Mouse (Mus musculus) G1E (cell line): Measurements from ENCODE around the gene Ikzf3. TPM values are rescaled to one million over a fixed set of nuclear protein-coding genes. Genes with fewer than 3 reads are reported as not detected.

Source experiments
- ATAC-seq: 2 replicates; pipeline ENCODE4 v1.8.0; 2016; ENCODE audit warnings: mild to moderate bottlenecking; ENCODE audit not compliant: insufficient number of reproducible peaks, poor library complexity, low FRiP score, severe bottlenecking; ENCODE audit errors: extremely low read depth
- DNase-seq: peaks from one replicate; pipeline ENCODE4 v3.0.0; 2012; ENCODE audit warnings: low spot score
- H3K27me3 ChIP-seq: 2 replicates; pipeline ENCODE4 v1.6.1; 2012; ENCODE audit warnings: mild to moderate bottlenecking, low read length, inconsistent platforms; ENCODE audit not compliant: insufficient read depth
- H3K36me3 ChIP-seq: replicated peaks from 2 replicates; pipeline ENCODE3; 2012; ENCODE audit warnings: mild to moderate bottlenecking, inconsistent platforms
- H3K4me1 ChIP-seq: 2 replicates; pipeline ENCODE4 v1.6.1; 2012; ENCODE audit warnings: low read depth, low read length, inconsistent platforms, mixed read lengths; ENCODE audit not compliant: insufficient read depth
- H3K4me3 ChIP-seq: 2 replicates; pipeline ENCODE4 v1.5.1; 2012; ENCODE audit warnings: low read depth, mild to moderate bottlenecking, inconsistent platforms, low read length, moderate library complexity, mixed read lengths
- H3K9me3 ChIP-seq: replicated peaks from 2 replicates; pipeline ENCODE4 v1.6.1; 2012; ENCODE audit warnings: inconsistent platforms
- CTCF ChIP-seq: IDR thresholded peaks from 2 replicates; pipeline ENCODE4 v1.5.1; 2012; ENCODE audit warnings: low read depth, low read length, inconsistent platforms, mixed read lengths
- GATA1 ChIP-seq: IDR thresholded peaks from 2 replicates; pipeline ENCODE4 v1.6.1; 2012; ENCODE audit warnings: borderline replicate concordance, low read length, inconsistent platforms, mixed read lengths
- GATA2 ChIP-seq: IDR thresholded peaks from 2 replicates; pipeline ENCODE4 v1.6.1; 2012; ENCODE audit warnings: low read depth, low read length, inconsistent platforms, borderline replicate concordance
- POLR2AphosphoS5 ChIP-seq: IDR thresholded peaks from 2 replicates; pipeline ENCODE4 v1.6.1; 2012; ENCODE audit warnings: low read depth, low read length, inconsistent platforms; ENCODE audit not compliant: insufficient replicate concordance
- TAL1 ChIP-seq: conservative IDR thresholded peaks from 2 replicates; pipeline ENCODE4 v1.6.1; 2012; ENCODE audit warnings: low read depth, low read length, inconsistent platforms, mixed read lengths
- polyA plus RNA-seq: library from polyadenylated mRNA; stranded (reverse); fragments of >175 nt; gene quantifications from 2 replicates; pipeline ENCODE4 v1.2.3, GENCODE M21; 2012
- total RNA-seq, 2 experiments: library from RNA; stranded (forward) in 1 of 2; stranded (reverse) in 1 of 2; fragments of 200-1000 nt in 1 of 2; fragments of >200 nt in 1 of 2; fragmentation: Nextera tagmentation in 1 of 2; gene quantifications; 2 replicates each; pipeline ENCODE4 v1.2.3; 2014 to 2017

The Ikzf3 gene
- not detected in 2 replicates for total RNA-seq (2014; fragmentation: Nextera tagmentation)
- total RNA-seq (2017), result 0.23 and 0.71 TPM in 2 replicates
- 0.01 TPM in 1 of 2 replicates, not detected in the other for polyA plus RNA-seq

- no peak for DNase-seq
These were observed at the start of gene Ikzf3 for GRCm38 (mm10) chr11:98545711-98546231. Ikzf3 (minus strand) TSS chr11:98546031.

GRCm38 (mm10) chr11:98595473-98595872 lies 49.6 kb upstream of the Ikzf3 start:
- DNase-seq, result no peak
- H3K36me3 ChIP-seq, result no peaks in the 10 kb centered on the region
- no peaks in the 10 kb centered on the region for H3K9me3 ChIP-seq
- no peak for TF ChIP-seq GATA1
- no peak for TF ChIP-seq POLR2AphosphoS5
- no peak for TF ChIP-seq CTCF
- peaks cover 63% of the 10 kb centered on the region for H3K4me1 ChIP-seq
- peaks cover 25% of the 10 kb centered on the region for H3K27me3 ChIP-seq
- ATAC-seq, result no peak
- no peak overlapping the region for H3K4me3 ChIP-seq

More at GRCm38 (mm10) chr11:98545711-98546231, at the start of gene Ikzf3:
- Histone ChIP-seq H3K4me3 (peak within 1 kb of the TSS; percentile 47; the same call in 1 of the 2 replicates), H3K27me3 (peaks cover 42% of the 10 kb centered on the region), H3K36me3 (no peaks in the 10 kb centered on the region), H3K9me3 (0 out of 2 replicates have a peak, but pooled peaks cover 4% of the 10 kb centered on the region), H3K4me1 (peaks cover 13% of the 10 kb centered on the region)
- no peak for TF ChIP-seq GATA2
- no peak for TF ChIP-seq POLR2AphosphoS5
- no peak for TF ChIP-seq GATA1
- ATAC-seq, result no peak

DNA sequence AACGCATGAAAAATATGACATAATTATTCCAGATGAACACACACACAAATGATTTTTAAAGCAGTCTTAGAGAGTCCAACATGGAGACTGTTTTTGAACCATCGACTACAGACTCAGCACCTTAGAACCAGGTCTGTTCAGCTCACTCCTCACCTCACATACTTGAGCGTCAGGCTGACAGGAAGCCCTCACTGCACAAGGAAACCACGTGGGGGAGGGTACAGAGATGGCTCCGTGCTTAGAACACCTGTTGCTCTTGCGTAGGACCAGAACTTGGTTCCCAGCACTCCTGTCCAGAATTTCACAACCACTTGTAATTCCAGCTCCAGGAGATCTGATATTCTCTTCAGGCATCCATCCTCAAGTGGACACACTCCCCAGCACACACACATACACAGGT lies 49.2 kb upstream of the Ikzf3 start:
- peaks cover 21% of the 10 kb centered on the region for H3K27me3 ChIP-seq
- no peak for DNase-seq
- peaks cover 64% of the 10 kb centered on the region for H3K4me1 ChIP-seq
- TF ChIP-seq GATA2 (no peak), TAL1 (no peak), GATA1 (no peak), POLR2AphosphoS5 (no peak), CTCF (no peak)
- H3K36me3 ChIP-seq, result no peaks in the 10 kb centered on the region
- no peaks in the 10 kb centered on the region for H3K9me3 ChIP-seq
- no peak overlapping the region for H3K4me3 ChIP-seq
- ATAC-seq, result no peak

- Histone ChIP-seq H3K4me1 (peaks cover 74% of the 10 kb centered on the region), H3K36me3 (peaks cover 1% of the 10 kb centered on the region), H3K27me3 (no peaks in the 10 kb centered on the region), H3K9me3 (no peaks in the 10 kb centered on the region), H3K4me3 (no peak overlapping the region)
- DNase-seq (no peak), ATAC-seq (no peak)
- TF ChIP-seq POLR2AphosphoS5 (no peak), GATA2 (no peak), GATA1 (no peak)
These were observed 45.0 kb upstream of the Ikzf3 start for GRCm38 (mm10) chr11:98590548-98591445.

GRCm38 (mm10) chr11:98589306-98589705 lies 43.5 kb upstream of the Ikzf3 start:
- DNase-seq (no peak), ATAC-seq (no peak)
- Histone ChIP-seq H3K4me3 (no peak overlapping the region; the same call in 1 of the 2 replicates), H3K27me3 (no peaks in the 10 kb centered on the region), H3K9me3 (no peaks in the 10 kb centered on the region), H3K4me1 (peaks cover 79% of the 10 kb centered on the region), H3K36me3 (peaks cover 14% of the 10 kb centered on the region)
- TF ChIP-seq POLR2AphosphoS5 (no peak), TAL1 (no peak), GATA1 (no peak), GATA2 (no peak), CTCF (no peak)

GRCm38 (mm10) chr11:98588833-98589281 lies 43.0 kb upstream of the Ikzf3 start:
- Histone ChIP-seq H3K9me3 (no peaks in the 10 kb centered on the region), H3K36me3 (peaks cover 19% of the 10 kb centered on the region), H3K27me3 (no peaks in the 10 kb centered on the region), H3K4me3 (peak overlapping the region; percentile 34; the same call in 1 of the 2 replicates), H3K4me1 (peaks cover 82% of the 10 kb centered on the region)
- no peak for TF ChIP-seq CTCF
- TF ChIP-seq GATA2, result no peak
- TF ChIP-seq GATA1, result no peak
- TF ChIP-seq TAL1, result no peak
- TF ChIP-seq POLR2AphosphoS5, result no peak
- DNase-seq, result no peak
- ATAC-seq, result no peak
